Comparison of ENCODE assay signal across 21 mouse cellular contexts in the genomic region with DNA sequence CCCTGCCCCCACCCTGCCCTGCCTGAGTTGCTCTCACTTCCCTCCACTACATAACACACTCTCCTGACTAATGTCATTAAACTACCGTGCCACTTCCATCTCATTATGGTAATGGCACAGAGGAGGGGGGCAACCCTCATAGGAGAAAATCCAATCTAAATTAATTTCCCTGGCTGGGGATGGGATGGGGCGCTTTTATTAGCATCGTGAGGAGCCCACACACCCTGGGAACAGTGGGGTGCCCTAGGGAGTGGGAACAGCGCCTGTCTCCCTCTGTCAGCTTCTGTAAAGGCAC. TPM values are rescaled to one million over a fixed set of nuclear protein-coding genes. Genes with fewer than 3 reads are reported as not detected.
DNase-seq lines count a peak whose midpoint lies in the region; ATAC-seq lines count a peak whose summit lies in the region.
"Had no signal": no experiment of that assay in that cellular context is flagged by ENCODE, and none has a peak within 500 bp of the region (broad histone marks: within the 10 kb centered on the region; RNA-seq: fewer than 3 reads in every experiment).

No protein-coding gene starts in this region.

- no peak overlapping the region for H3K4me2 ChIP-seq in forebrain, embryonic 15.5 days (replicated peaks)
- H3K4me2 ChIP-seq in neural tube, embryonic 12.5 days (replicated peaks), result no peak overlapping the region
- H3K4me2 ChIP-seq in hindbrain, embryonic 15.5 days, result no peak overlapping the region
- H3K4me2 ChIP-seq: heart, embryonic 11.5 days; limb, embryonic 15.5 days; midbrain, embryonic 15.5 days had no signal

- no peaks in the 10 kb centered on the region for H3K27me3 ChIP-seq in forebrain, embryonic 15.5 days
- H3K27me3 ChIP-seq in forebrain, embryonic 10.5 days (ENCODE audit: poor library complexity, severe bottlenecking), result peaks cover 64% of the 10 kb centered on the region
- peaks cover 3% of the 10 kb centered on the region; the same call in 1 of the 2 replicates for H3K27me3 ChIP-seq in neural tube, embryonic 12.5 days (replicated peaks)
- no peaks in the 10 kb centered on the region for H3K27me3 ChIP-seq in hindbrain, embryonic 15.5 days
- H3K27me3 ChIP-seq: limb, embryonic 15.5 days; midbrain, embryonic 15.5 days had no signal

- H3K4me3 ChIP-seq in forebrain, embryonic 15.5 days, result no peak overlapping the region
- H3K4me3 ChIP-seq in forebrain, embryonic 10.5 days, result no peak overlapping the region
- no peak overlapping the region for H3K4me3 ChIP-seq in neural tube, embryonic 12.5 days
- no peak overlapping the region for H3K4me3 ChIP-seq in hindbrain, embryonic 15.5 days
- H3K4me3 ChIP-seq: limb, embryonic 15.5 days; midbrain, embryonic 15.5 days; myocyte had no signal

- peak overlapping the region; percentile 33; the same call in 1 of the 2 replicates for H3K27ac ChIP-seq in forebrain, embryonic 15.5 days (replicated peaks)
- no peak overlapping the region for H3K27ac ChIP-seq in forebrain, embryonic 10.5 days
- 0 out of 2 replicates have a peak overlapping the region, but pooled peaks have one; percentile 10 for H3K27ac ChIP-seq in neural tube, embryonic 12.5 days
- peak overlapping the region; percentile 74 for H3K27ac ChIP-seq in hindbrain, embryonic 15.5 days (replicated peaks)
- H3K27ac ChIP-seq: kidney, postnatal 0 days; limb, embryonic 15.5 days; midbrain, embryonic 15.5 days had no signal

- H3K9ac ChIP-seq in forebrain, embryonic 15.5 days (replicated peaks), result no peak overlapping the region
- H3K9ac ChIP-seq in neural tube, embryonic 12.5 days, result no peak overlapping the region
- no peak overlapping the region; the same call in 1 of the 2 replicates for H3K9ac ChIP-seq in hindbrain, embryonic 15.5 days
- H3K9ac ChIP-seq: limb, embryonic 15.5 days; midbrain, embryonic 15.5 days had no signal

- H3K36me3 ChIP-seq in forebrain, embryonic 15.5 days, result peaks cover 63% of the 10 kb centered on the region
- H3K36me3 ChIP-seq in forebrain, embryonic 10.5 days (replicated peaks), result peaks cover 77% of the 10 kb centered on the region
- H3K36me3 ChIP-seq in neural tube, embryonic 12.5 days, result peaks cover 79% of the 10 kb centered on the region
- H3K36me3 ChIP-seq in hindbrain, embryonic 15.5 days, result peaks cover 48% of the 10 kb centered on the region

- ATAC-seq in forebrain, embryonic 15.5 days (replicated peaks), result no peak
- no peak for ATAC-seq in neural tube, embryonic 12.5 days (ENCODE audit: low FRiP score, low read depth)
- peak; percentile 72 for ATAC-seq in hindbrain, embryonic 15.5 days (ENCODE audit: low FRiP score, low read depth)
- ATAC-seq in CD4-positive, CD25-positive, alpha-beta regulatory T cell, adult 4 months, result no peak
- ATAC-seq in inflammation-experienced regulatory T-cells, adult 6 months, result no peak
- ATAC-seq: activated CD4-positive, CD25-positive, alpha-beta regulatory T cell, adult 4 months; intestine, postnatal 0 days; midbrain, embryonic 15.5 days had no signal

- H3K4me1 ChIP-seq in forebrain, embryonic 15.5 days, result peaks cover 26% of the 10 kb centered on the region
- peaks cover 37% of the 10 kb centered on the region for H3K4me1 ChIP-seq in forebrain, embryonic 10.5 days
- H3K4me1 ChIP-seq in neural tube, embryonic 12.5 days, result peaks cover 40% of the 10 kb centered on the region
- peaks cover 47% of the 10 kb centered on the region for H3K4me1 ChIP-seq in hindbrain, embryonic 15.5 days (replicated peaks)

- DNase-seq in forebrain, embryonic 10.5 days (ENCODE audit: extremely low spot score, low spot score), result no peak
- no peak for DNase-seq in neural tube, embryonic 10.5 days (ENCODE audit: extremely low spot score, low spot score)
- DNase-seq: adrenal gland, adult 8-10 months; cerebellum, adult 8-10 months; layer of hippocampus, adult 9-11 months; lung, postnatal 4 days; thymus, postnatal 14 days had no signal

- H3K9me3 ChIP-seq in forebrain, embryonic 15.5 days, result no peaks in the 10 kb centered on the region
- H3K9me3 ChIP-seq in forebrain, embryonic 10.5 days, result no peaks in the 10 kb centered on the region
- no peaks in the 10 kb centered on the region for H3K9me3 ChIP-seq in neural tube, embryonic 12.5 days
- H3K9me3 ChIP-seq in hindbrain, embryonic 15.5 days, result no peaks in the 10 kb centered on the region
- H3K9me3 ChIP-seq: limb, embryonic 15.5 days; midbrain, embryonic 15.5 days had no signal

- WGBS in forebrain, embryonic 15.5 days, result 33% methylated on average over 4 of the region's 4 CpGs
- whole genome bisulfite sequencing in forebrain, embryonic 10.5 days, result 62% methylated on average over 4 of the region's 4 CpGs
- WGBS in neural tube, embryonic 12.5 days, result 46% methylated on average over 4 of the region's 4 CpGs
- WGBS in hindbrain, embryonic 15.5 days, result 25% methylated on average over 4 of the region's 4 CpGs

RNA-seq across cellular contexts. Expression of a gene that starts 50.0 kb away (rescaled TPM):
- polyA plus RNA-seq in forebrain, embryonic 15.5 days (2015; fragmentation: Nextera tagmentation; extraction: Ambion mirVana), result 10.2 and 11.2 TPM in 2 replicates
- 10.0 and 10.1 TPM in 2 replicates for polyA plus RNA-seq in forebrain, embryonic 10.5 days (2016; fragmentation: Nextera tagmentation; extraction: Ambion mirVana)
- polyA plus RNA-seq in neural tube, embryonic 12.5 days (2016; fragmentation: Nextera tagmentation; extraction: Ambion mirVana), result 2.7 and 4.7 TPM in 2 replicates
- 5.1 and 5.6 TPM in 2 replicates for polyA plus RNA-seq in hindbrain, embryonic 15.5 days (2015; fragmentation: Nextera tagmentation; extraction: Ambion mirVana)
- 1 to 10 TPM in 1 of 2 experiments, under 1 TPM in 1; 0.19 to 2.2 TPM for polyA plus RNA-seq in CD4-positive, CD25-positive, alpha-beta regulatory T cell, adult 4 months (2017; shearing (Covaris generic))
- polyA plus RNA-seq in inflammation-experienced regulatory T-cells, adult 6 months (2017; shearing (Covaris generic)), result 1 to 10 TPM in 1 of 3 experiments, under 1 TPM in 2; 0.43 to 2.7 (median 0.56) TPM
- polyA plus RNA-seq: myocyte had no signal

RNA-seq across cellular contexts. Expression of a gene that starts 56.3 kb away (rescaled TPM):
- 2.4 and 2.5 TPM in 2 replicates for polyA plus RNA-seq in forebrain, embryonic 15.5 days (2015; fragmentation: Nextera tagmentation; extraction: Ambion mirVana)
- polyA plus RNA-seq in forebrain, embryonic 10.5 days (2016; fragmentation: Nextera tagmentation; extraction: Ambion mirVana), result 0.92 and 1.2 TPM in 2 replicates
- polyA plus RNA-seq in neural tube, embryonic 12.5 days (2016; fragmentation: Nextera tagmentation; extraction: Ambion mirVana), result 2.4 and 2.7 TPM in 2 replicates
- 1.4 and 1.9 TPM in 2 replicates for polyA plus RNA-seq in hindbrain, embryonic 15.5 days (2015; fragmentation: Nextera tagmentation; extraction: Ambion mirVana)
- polyA plus RNA-seq in CD4-positive, CD25-positive, alpha-beta regulatory T cell, adult 4 months (2017; shearing (Covaris generic)), result under 1 TPM; 0.32 to 0.34 TPM
- under 1 TPM in 2 of 3 experiments, not detected in 1; 0.15 to 0.58 TPM for polyA plus RNA-seq in inflammation-experienced regulatory T-cells, adult 6 months (2017; shearing (Covaris generic))
- polyA plus RNA-seq: spleen, adult 2 months; testis, adult 2 months had no signal
